Mouse (Mus musculus) megakaryocyte, adult 5-6 weeks (primary cell): ENCODE measurements at regions not wholly inside any gene's neighbourhood (a gene's known extent, or its start where the extent isn't known, plus 50 kb on each side); places are given as distances from the start of the nearest gene placed in this dataset.

Experiments used
- ATAC-seq: 2 replicates; pipeline ENCODE4 v1.8.0; 2016; ENCODE audit warnings: mild to moderate bottlenecking, inconsistent platforms; ENCODE audit not compliant: poor library complexity, severe bottlenecking

DNA sequence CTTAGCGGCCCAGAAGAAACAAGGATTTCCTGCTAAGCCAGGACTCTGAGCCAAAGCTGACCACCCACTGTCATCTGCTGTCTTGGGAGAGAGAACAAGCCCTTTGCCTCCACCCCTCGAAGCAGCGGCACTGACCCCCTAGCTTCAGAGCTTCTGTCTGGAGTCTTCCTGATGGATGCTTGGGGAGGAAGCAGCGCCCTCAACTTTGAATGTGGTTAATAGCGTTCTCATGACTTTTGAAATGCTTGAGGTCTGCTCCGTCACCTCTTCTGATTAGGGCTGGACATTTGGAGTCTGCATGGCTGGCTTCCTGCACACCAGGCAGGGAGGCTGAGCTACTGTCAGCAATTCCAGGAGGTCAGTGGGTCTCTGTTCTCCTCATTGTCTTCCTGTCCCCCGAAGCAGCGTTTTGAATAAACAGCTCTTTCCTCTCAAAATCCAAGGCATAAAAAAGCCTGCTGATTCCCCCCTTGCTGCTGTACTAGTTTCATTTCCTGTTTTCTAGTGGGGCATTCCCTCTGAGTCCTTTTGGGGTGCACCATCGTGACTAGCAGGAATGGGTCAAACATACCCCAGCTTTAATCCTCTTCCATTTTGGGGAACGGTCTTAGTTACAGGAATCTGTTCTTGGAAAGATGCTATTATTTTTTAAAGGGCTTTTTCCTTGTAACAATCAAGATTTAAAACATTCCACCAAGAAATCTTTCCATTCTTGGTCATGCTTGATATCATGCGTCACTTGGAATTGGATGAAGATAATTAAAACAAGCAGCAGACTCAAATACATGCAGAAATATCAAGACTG lies 256.0 kb downstream of the Ankrd16 start:
- peak; percentile 89 for ATAC-seq

DNA sequence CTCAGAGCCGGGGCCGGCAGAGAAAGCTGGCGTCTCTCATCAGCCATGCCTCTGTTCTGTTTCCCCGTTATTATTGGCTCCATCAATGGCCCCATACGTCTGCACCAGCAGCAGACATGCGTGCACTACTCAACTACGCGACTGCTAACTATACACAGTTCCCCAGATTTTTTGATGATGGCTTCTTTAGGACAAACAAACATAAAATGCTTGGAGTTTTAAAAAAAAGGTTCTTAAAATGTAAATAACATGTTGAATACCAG lies 256.6 kb downstream of the Ankrd16 start:
- no peak for ATAC-seq

DNA sequence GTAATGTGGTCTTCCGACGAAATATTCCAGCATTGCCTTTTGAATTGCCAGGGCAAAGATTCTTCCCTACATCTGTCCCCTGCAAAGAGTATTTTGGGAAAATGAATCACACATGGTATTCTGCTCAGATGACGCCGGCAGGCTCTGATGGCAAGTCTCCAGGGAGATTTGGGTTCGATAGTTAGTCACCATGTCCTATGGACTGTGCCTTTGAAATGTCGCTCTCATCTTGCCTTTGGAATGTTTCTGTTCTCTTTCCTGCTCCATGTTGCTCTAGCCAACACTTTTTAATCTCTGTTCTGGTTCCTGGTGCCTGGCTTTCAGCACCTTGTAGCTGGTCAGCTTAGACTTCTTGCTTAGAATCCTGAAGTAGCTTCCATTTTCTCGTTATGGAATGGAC lies 252.3 kb downstream of the Itga8 start:
- ATAC-seq, result no peak

DNA sequence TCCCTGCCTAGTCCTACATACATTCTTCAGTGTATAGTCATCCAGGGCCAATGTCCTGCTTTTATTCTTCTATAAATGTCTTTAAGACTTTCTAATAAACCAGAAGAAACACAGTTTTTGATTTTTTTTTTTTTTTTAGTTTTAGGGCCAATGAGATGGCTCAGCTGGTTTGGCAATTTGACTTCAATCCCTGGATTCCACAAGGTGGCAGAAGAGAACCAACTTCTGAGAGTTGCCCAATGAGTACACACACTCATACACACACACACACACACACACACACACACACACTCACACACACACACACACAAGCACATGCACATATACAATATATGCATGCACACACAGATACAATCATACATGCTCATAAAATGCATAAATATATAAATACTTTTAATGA lies 251.8 kb downstream of the Itga8 start:
- peak; percentile 54 for ATAC-seq

DNA sequence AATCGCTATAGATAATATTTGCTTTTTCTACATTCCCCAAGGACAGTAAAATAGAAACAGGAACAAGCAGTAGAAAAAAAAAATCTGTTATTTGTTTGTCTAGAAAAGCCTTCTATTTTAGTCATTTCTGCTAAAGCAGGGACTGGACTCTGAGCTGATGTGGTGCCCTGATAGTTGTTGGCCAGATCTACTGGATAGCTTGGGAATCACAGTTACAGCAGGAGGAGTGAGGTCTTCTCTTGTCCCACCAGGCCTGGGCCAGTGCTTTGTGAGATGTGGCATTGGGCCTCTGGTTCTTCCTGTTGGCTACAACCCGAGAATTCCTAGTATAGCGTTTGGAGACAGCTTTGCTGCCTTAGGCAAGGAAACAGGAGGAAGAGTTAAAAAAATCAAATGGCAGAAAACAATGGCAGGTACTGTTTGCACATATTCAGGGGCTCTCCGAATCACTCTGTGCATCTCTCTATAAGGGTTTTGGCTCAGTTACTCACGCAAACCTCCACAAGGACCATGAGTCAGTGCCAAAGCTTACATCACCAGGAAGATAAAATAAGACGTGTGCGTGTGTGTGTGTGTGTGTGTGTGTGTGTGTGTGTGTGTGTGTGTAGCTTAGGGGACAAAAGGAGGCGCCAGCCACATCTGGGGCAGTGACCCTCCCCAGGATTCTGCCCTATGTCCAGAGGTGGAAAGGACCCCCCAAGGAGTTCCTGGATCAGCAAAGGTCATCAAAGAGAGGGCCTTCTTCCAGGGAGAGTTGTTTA lies 248.1 kb downstream of the Itga8 start:
- peak; percentile 30; the same call in 1 of the 2 replicates for ATAC-seq

DNA sequence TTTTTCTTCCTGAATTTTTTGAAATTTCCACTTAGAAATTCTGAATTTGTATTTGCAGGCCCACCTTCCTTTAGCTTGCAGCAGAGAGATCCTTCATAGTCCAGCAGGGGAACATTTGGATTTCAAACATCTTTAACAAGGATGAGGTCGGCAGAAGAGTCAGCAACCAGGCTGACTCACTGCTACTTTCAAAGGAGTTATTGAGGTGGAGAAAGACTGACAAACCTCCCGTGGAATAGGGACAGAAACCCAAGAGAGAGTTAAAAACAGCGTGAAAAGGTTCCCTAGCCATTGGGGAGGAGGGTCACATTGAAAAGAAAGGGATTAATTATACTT lies 247.6 kb downstream of the Itga8 start:
- no peak for ATAC-seq
